Mouse (Mus musculus) spleen, adult 2 months (tissue): Measurements from ENCODE around the gene Fam89b.

Source experiments
- CTCF ChIP-seq: fragments of 200-500 bp; IDR thresholded peaks from 2 replicates; pipeline ENCODE4 v1.5.1; 2011; ENCODE audit warnings: mild to moderate bottlenecking, inconsistent platforms; ENCODE audit not compliant: insufficient read depth, insufficient read length, insufficient replicate concordance; ENCODE audit errors: extremely low read depth
- POLR2A ChIP-seq: fragments of 200-500 bp; IDR thresholded peaks from 2 replicates; pipeline ENCODE4 v1.6.1; 2011; ENCODE audit warnings: low read depth, low read length, inconsistent platforms

DNA sequence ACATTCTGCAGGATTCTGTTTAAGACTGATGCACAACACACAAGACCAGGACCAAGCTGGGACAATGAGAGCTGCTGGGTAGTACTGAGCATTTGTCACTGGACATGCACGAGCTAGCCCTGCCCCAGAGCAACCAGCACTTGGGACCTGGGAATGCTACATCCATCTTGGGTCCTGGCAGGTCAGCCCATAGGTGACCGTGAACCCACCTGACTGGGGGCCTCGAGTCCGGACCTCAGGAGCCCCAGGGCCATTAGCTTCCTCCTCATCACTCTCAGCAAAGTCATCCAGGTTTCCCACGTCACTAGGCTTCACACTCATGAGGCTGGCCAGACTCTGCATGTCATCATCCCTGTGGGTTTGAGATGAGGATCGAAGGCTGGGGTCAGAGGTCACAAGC lies 8.2 kb downstream of the Fam89b start:
- TF ChIP-seq POLR2A = no peak
- no peak for TF ChIP-seq CTCF
